Mouse (Mus musculus): ENCODE results near the gene Imp3.
"Not testable (repeated sequence)": the region's sequence is repeated elsewhere in the genome, so short reads cannot be mapped to it uniquely, and the experiment has no call there.

The Imp3 gene

GRCm38 (mm10) chr9:56922746-56923145, 14.5 kb upstream of the Imp3 start:
- no peak for DNase-seq (ENCODE audit: low read depth, low spot score)

GRCm38 (mm10) chr9:56923841-56924650, 13.2 kb upstream of the Imp3 start:
- no peak for DNase-seq (ENCODE audit: low read depth, low spot score)

- DNase-seq (ENCODE audit: low read depth, low spot score) = no peak
Observed at GRCm38 (mm10) chr9:56924651-56925027, 12.6 kb upstream of the Imp3 start.

- no peak for DNase-seq (ENCODE audit: low read depth, low spot score)
Observed at GRCm38 (mm10) chr9:56925291-56926024, 11.8 kb upstream of the Imp3 start.

GRCm38 (mm10) chr9:56926025-56926360, 11.3 kb upstream of the Imp3 start:
- DNase-seq (ENCODE audit: low read depth, low spot score) = no peak

- no peak for DNase-seq (ENCODE audit: low read depth, low spot score)
Observed at GRCm38 (mm10) chr9:56926387-56926786, 10.9 kb upstream of the Imp3 start.

GRCm38 (mm10) chr9:56927191-56928012, 9.9 kb upstream of the Imp3 start:
- peak; percentile 24 for DNase-seq (ENCODE audit: low read depth, low spot score)

- DNase-seq (ENCODE audit: low read depth, low spot score) = peak; percentile 88
Observed at GRCm38 (mm10) chr9:56928041-56928811, 9.0 kb upstream of the Imp3 start, which contains the start of gene Snx33. Gene Snx33 (minus strand): TSS chr9:56928371.

GRCm38 (mm10) chr9:56929496-56929895, 7.8 kb upstream of the Imp3 start:
- no peak for DNase-seq (ENCODE audit: low read depth, low spot score)

GRCm38 (mm10) chr9:56930556-56930955, 6.7 kb upstream of the Imp3 start:
- no peak for DNase-seq (ENCODE audit: low read depth, low spot score)

- no peak for DNase-seq (ENCODE audit: low read depth, low spot score)
Observed at GRCm38 (mm10) chr9:56936861-56937222, 433 bp upstream of the Imp3 start.

GRCm38 (mm10) chr9:56938374-56938773, 1.1 kb downstream of the Imp3 start:
- DNase-seq (ENCODE audit: low read depth, low spot score) = peak; percentile 53

- DNase-seq (ENCODE audit: low read depth, low spot score) = peak; percentile 70
Observed at GRCm38 (mm10) chr9:56947481-56947880, 10.2 kb downstream of the Imp3 start.

- not testable (repeated sequence) for DNase-seq (ENCODE audit: low read depth, low spot score)
Observed at GRCm38 (mm10) chr9:56948699-56949098, 11.4 kb downstream of the Imp3 start.

- peak; percentile 48 for DNase-seq (ENCODE audit: low read depth, low spot score)
Observed at GRCm38 (mm10) chr9:56949767-56950166, 12.5 kb downstream of the Imp3 start.

GRCm38 (mm10) chr9:56950414-56951400, 13.4 kb downstream of the Imp3 start, which contains the start of gene Snupn:
Gene Snupn (plus strand): TSS chr9:56950878.
- peak; percentile 99 for DNase-seq (ENCODE audit: low read depth, low spot score)

GRCm38 (mm10) chr9:56953562-56953961, 16.3 kb downstream of the Imp3 start:
- no peak for DNase-seq (ENCODE audit: low read depth, low spot score)

GRCm38 (mm10) chr9:56956966-56957675, 19.8 kb downstream of the Imp3 start:
- DNase-seq (ENCODE audit: low read depth, low spot score) = no peak

GRCm38 (mm10) chr9:56958689-56959088, 21.4 kb downstream of the Imp3 start:
- no peak for DNase-seq (ENCODE audit: low read depth, low spot score)
